Mouse (Mus musculus) gonadal fat pad, adult 2 months (tissue): ENCODE results near the gene E130208F15Rik. TPM values are rescaled to one million over a fixed set of nuclear protein-coding genes. Genes with fewer than 3 reads are reported as not detected.

Experiments
- DNase-seq: peaks from one replicate; pipeline ENCODE4 v3.0.0-alpha.2; 2012; ENCODE audit warnings: low read depth
- polyA plus RNA-seq: library from polyadenylated mRNA; depleted of rRNA; stranded (reverse); fragments of >200 nt; gene quantifications from 2 replicates; pipeline ENCODE4 v1.2.3, GENCODE M21; 2012; rRNA removed

The E130208F15Rik gene
- 1.1 and 1.7 TPM in 2 replicates for polyA plus RNA-seq

- no peak for DNase-seq
Measured at GRCm38 (mm10) chr7:30321539-30322284, at the start of gene E130208F15Rik. TSS of gene E130208F15Rik (plus strand) at chr7:30321740.

- no peak for DNase-seq
Measured at GRCm38 (mm10) chr7:30274383-30274782, 47.2 kb upstream of the E130208F15Rik start.

- no peak for DNase-seq
Measured at GRCm38 (mm10) chr7:30278911-30279310, 42.6 kb upstream of the E130208F15Rik start.

- no peak for DNase-seq
Measured at GRCm38 (mm10) chr7:30279536-30279935, 42.0 kb upstream of the E130208F15Rik start.

- peak; percentile 45 for DNase-seq
Measured at GRCm38 (mm10) chr7:30279951-30280669, 41.4 kb upstream of the E130208F15Rik start, which contains the start of the genes Thap8 and Wdr62. TSS of gene Thap8 (plus strand) at chr7:30280094. TSS of gene Wdr62 (minus strand) at chr7:30280419.

GRCm38 (mm10) chr7:30280670-30281138 is 40.8 kb upstream of the E130208F15Rik start:
- peak; percentile 20 for DNase-seq

- DNase-seq: no peak
Measured at GRCm38 (mm10) chr7:30281522-30281921, 40.0 kb upstream of the E130208F15Rik start.

- DNase-seq: no peak
Measured at GRCm38 (mm10) chr7:30282740-30283139, 38.8 kb upstream of the E130208F15Rik start.

GRCm38 (mm10) chr7:30286701-30287410 is 34.7 kb upstream of the E130208F15Rik start:
- DNase-seq: no peak

- no peak for DNase-seq
Measured at GRCm38 (mm10) chr7:30288046-30288445, 33.5 kb upstream of the E130208F15Rik start.

- DNase-seq: no peak
Measured at GRCm38 (mm10) chr7:30289071-30289713, 32.3 kb upstream of the E130208F15Rik start.

- no peak for DNase-seq
Measured at GRCm38 (mm10) chr7:30289714-30290399, 31.7 kb upstream of the E130208F15Rik start.

- DNase-seq: no peak
Measured at GRCm38 (mm10) chr7:30291215-30292131, 30.1 kb upstream of the E130208F15Rik start, which contains the start of gene Clip3. TSS of gene Clip3 (plus strand) at chr7:30291728.

GRCm38 (mm10) chr7:30293795-30294194 is 27.7 kb upstream of the E130208F15Rik start:
- no peak for DNase-seq

- DNase-seq: no peak
Measured at GRCm38 (mm10) chr7:30294296-30294695, 27.2 kb upstream of the E130208F15Rik start.

GRCm38 (mm10) chr7:30295103-30295502 is 26.4 kb upstream of the E130208F15Rik start:
- no peak for DNase-seq

GRCm38 (mm10) chr7:30296816-30297215 is 24.7 kb upstream of the E130208F15Rik start:
- no peak for DNase-seq

GRCm38 (mm10) chr7:30297266-30297665 is 24.3 kb upstream of the E130208F15Rik start:
- no peak for DNase-seq

- DNase-seq: no peak
Measured at GRCm38 (mm10) chr7:30300914-30301313, 20.6 kb upstream of the E130208F15Rik start.
